Mouse (Mus musculus) forebrain, embryonic 16.5 days (tissue): Measurements from ENCODE around the gene Lif. TPM values are rescaled to one million over a fixed set of nuclear protein-coding genes. Genes with fewer than 3 reads are reported as not detected.

Source experiments
- ATAC-seq: fragments of 200-750 bp; cut with Nextera tagmentation; 2 replicates; pipeline ENCODE4 v1.8.0; 2017; ENCODE audit warnings: mild to moderate bottlenecking, moderate library complexity
- H3K27ac ChIP-seq: fragments of 300-500 bp; sonication (generic); 2 replicates; pipeline ENCODE4 v1.5.1; 2014; ENCODE audit warnings: low read length, control low read depth
- H3K27me3 ChIP-seq: fragments of 300-500 bp; sonication (generic); replicated peaks from 2 replicates; pipeline ENCODE4 v1.6.1; 2014; ENCODE audit warnings: low read length; ENCODE audit not compliant: control insufficient read depth, insufficient read depth
- H3K36me3 ChIP-seq: fragments of 300-500 bp; sonication (generic); 2 replicates; pipeline ENCODE4 v1.6.1; 2014; ENCODE audit not compliant: control insufficient read depth, insufficient read depth
- H3K4me1 ChIP-seq: fragments of 300-500 bp; sonication (generic); replicated peaks from 2 replicates; pipeline ENCODE4 v1.6.1; 2014; ENCODE audit warnings: low read length; ENCODE audit not compliant: control insufficient read depth, insufficient read depth
- H3K4me2 ChIP-seq: fragments of 300-500 bp; sonication (generic); 2 replicates; pipeline ENCODE4 v1.6.1; 2014; ENCODE audit warnings: mild to moderate bottlenecking, low read length, control low read depth
- H3K4me3 ChIP-seq: fragments of 300-500 bp; sonication (generic); replicated peaks from 2 replicates; pipeline ENCODE4 v1.5.1; 2014; ENCODE audit warnings: mild to moderate bottlenecking, low read length, control low read depth
- H3K9ac ChIP-seq: fragments of 300-500 bp; sonication (generic); replicated peaks from 2 replicates; pipeline ENCODE4 v1.6.1; 2014; ENCODE audit warnings: low read depth, low read length, control low read depth
- H3K9me3 ChIP-seq: fragments of 300-500 bp; sonication (generic); 2 replicates; pipeline ENCODE4 v1.6.1; 2016; ENCODE audit warnings: low read length; ENCODE audit not compliant: control insufficient read depth
- WGBS: fragments of 180-500 bp; shearing (Covaris S2); extraction: QIAGEN DNeasy Blood & Tissue Kit; methylation state at CpG from one replicate; pipeline ENCODE4 v1.1.7; 2014; 5-methylcytosine and 5-hydroxymethylcytosine counted together
- polyA plus RNA-seq: library from polyadenylated mRNA; unstranded; fragments of >200 nt; fragmentation: Nextera tagmentation; extraction: Ambion mirVana; gene quantifications from 2 replicates; pipeline ENCODE4 v1.2.1, GENCODE M21; 2015

Gene Lif
- polyA plus RNA-seq, 1 experiment from 2014 or later = 0.05 TPM

GRCm38 (mm10) chr11:4299735-4300474 lies 42.5 kb downstream of the Lif start:
- H3K27me3 ChIP-seq = no peaks in the 10 kb centered on the region
- no peak overlapping the region for H3K4me2 ChIP-seq
- 80% methylated on average over 14 of the region's 14 CpGs for WGBS
- 0 out of 2 replicates have a peak, but pooled peaks cover 2% of the 10 kb centered on the region for H3K4me1 ChIP-seq
- H3K9me3 ChIP-seq = no peaks in the 10 kb centered on the region
- H3K9ac ChIP-seq = no peak overlapping the region
- no peak overlapping the region for H3K27ac ChIP-seq
- no peak overlapping the region for H3K4me3 ChIP-seq
- no peaks in the 10 kb centered on the region for H3K36me3 ChIP-seq
- no peak for ATAC-seq

GRCm38 (mm10) chr11:4300683-4301082 lies 43.3 kb downstream of the Lif start:
- no peak for ATAC-seq
- Histone ChIP-seq H3K4me2 (no peak overlapping the region), H3K27ac (no peak overlapping the region), H3K4me3 (no peak overlapping the region), H3K4me1 (no peaks in the 10 kb centered on the region), H3K9me3 (no peaks in the 10 kb centered on the region), H3K9ac (no peak overlapping the region), H3K36me3 (no peaks in the 10 kb centered on the region), H3K27me3 (no peaks in the 10 kb centered on the region)
- WGBS = 88% methylated on average over 3 of the region's 3 CpGs

- H3K4me2 ChIP-seq = no peak overlapping the region
- no peak overlapping the region for H3K9ac ChIP-seq
- H3K27me3 ChIP-seq = no peaks in the 10 kb centered on the region
- no peaks in the 10 kb centered on the region for H3K4me1 ChIP-seq
- H3K36me3 ChIP-seq = no peaks in the 10 kb centered on the region
- H3K27ac ChIP-seq = no peak overlapping the region
- 29% methylated on average over 5 of the region's 5 CpGs for WGBS
- no peak overlapping the region for H3K4me3 ChIP-seq
- no peak for ATAC-seq
- H3K9me3 ChIP-seq = no peaks in the 10 kb centered on the region
Measured at GRCm38 (mm10) chr11:4302363-4302913, 45.1 kb downstream of the Lif start.

- no peaks in the 10 kb centered on the region for H3K9me3 ChIP-seq
- H3K4me2 ChIP-seq = no peak overlapping the region
- H3K4me1 ChIP-seq = no peaks in the 10 kb centered on the region
- H3K27ac ChIP-seq = no peak overlapping the region
- H3K27me3 ChIP-seq = no peaks in the 10 kb centered on the region
- H3K9ac ChIP-seq = no peak overlapping the region
- WGBS = 38% methylated on average over 9 of the region's 9 CpGs
- no peak for ATAC-seq
- no peak overlapping the region for H3K4me3 ChIP-seq
- H3K36me3 ChIP-seq = no peaks in the 10 kb centered on the region
Measured at GRCm38 (mm10) chr11:4303033-4303432, 45.7 kb downstream of the Lif start.

GRCm38 (mm10) chr11:4304203-4304602 lies 46.8 kb downstream of the Lif start:
- no peak overlapping the region for H3K27ac ChIP-seq
- H3K9me3 ChIP-seq = no peaks in the 10 kb centered on the region
- H3K36me3 ChIP-seq = no peaks in the 10 kb centered on the region
- no peak overlapping the region for H3K9ac ChIP-seq
- H3K4me3 ChIP-seq = no peak overlapping the region
- no peak for ATAC-seq
- no peaks in the 10 kb centered on the region for H3K27me3 ChIP-seq
- WGBS = 66% methylated on average over 4 of the region's 4 CpGs
- H3K4me2 ChIP-seq = no peak overlapping the region
- H3K4me1 ChIP-seq = no peaks in the 10 kb centered on the region; the same call in 1 of the 2 replicates

- H3K9ac ChIP-seq = no peak overlapping the region
- H3K9me3 ChIP-seq = no peaks in the 10 kb centered on the region
- no peak overlapping the region for H3K4me2 ChIP-seq
- H3K36me3 ChIP-seq = no peaks in the 10 kb centered on the region
- no peaks in the 10 kb centered on the region for H3K27me3 ChIP-seq
- no peak overlapping the region for H3K4me3 ChIP-seq
- H3K27ac ChIP-seq = no peak overlapping the region
- no peak for ATAC-seq
- H3K4me1 ChIP-seq = no peaks in the 10 kb centered on the region; the same call in 1 of the 2 replicates
- 83% methylated on average over 4 of the region's 4 CpGs for WGBS
Measured at GRCm38 (mm10) chr11:4305090-4305489, 47.7 kb downstream of the Lif start.

GRCm38 (mm10) chr11:4306086-4306485 lies 48.7 kb downstream of the Lif start:
- Histone ChIP-seq H3K9me3 (no peaks in the 10 kb centered on the region), H3K27ac (no peak overlapping the region), H3K4me1 (no peaks in the 10 kb centered on the region; the same call in 1 of the 2 replicates), H3K4me2 (no peak overlapping the region), H3K4me3 (no peak overlapping the region), H3K36me3 (no peaks in the 10 kb centered on the region), H3K9ac (no peak overlapping the region), H3K27me3 (no peaks in the 10 kb centered on the region)
- ATAC-seq = no peak
- WGBS = 68% methylated on average over 2 of the region's 2 CpGs

- H3K4me2 ChIP-seq = no peak overlapping the region
- no peaks in the 10 kb centered on the region for H3K36me3 ChIP-seq
- no peaks in the 10 kb centered on the region for H3K9me3 ChIP-seq
- no peak overlapping the region for H3K4me3 ChIP-seq
- H3K9ac ChIP-seq = no peak overlapping the region
- WGBS = 20% methylated on average over 6 of the region's 6 CpGs
- ATAC-seq = no peak
- no peaks in the 10 kb centered on the region; the same call in 1 of the 2 replicates for H3K4me1 ChIP-seq
- H3K27ac ChIP-seq = no peak overlapping the region
- H3K27me3 ChIP-seq = no peaks in the 10 kb centered on the region
Measured at GRCm38 (mm10) chr11:4308060-4308513, 50.7 kb downstream of the Lif start.

- WGBS = 44% methylated on average over 25 of the region's 25 CpGs
- Histone ChIP-seq H3K9me3 (no peaks in the 10 kb centered on the region), H3K4me1 (no peaks in the 10 kb centered on the region; the same call in 1 of the 2 replicates), H3K9ac (no peak overlapping the region), H3K27me3 (no peaks in the 10 kb centered on the region), H3K36me3 (no peaks in the 10 kb centered on the region), H3K27ac (no peak overlapping the region), H3K4me3 (no peak overlapping the region), H3K4me2 (no peak overlapping the region)
- ATAC-seq = no peak
Measured at GRCm38 (mm10) chr11:4308514-4309450, 51.4 kb downstream of the Lif start.
